Mouse (Mus musculus) E14TG2a.4 (cell line): ENCODE data around the gene Ccdc124.

Experiments used
- CTCF ChIP-seq: conservative IDR thresholded peaks from 2 replicates; pipeline ENCODE4 v1.5.1; 2014; ENCODE audit warnings: low read length
- POU5F1 ChIP-seq: IDR thresholded peaks from 2 replicates; pipeline ENCODE4 v1.6.1; 2014; ENCODE audit warnings: low read length, borderline replicate concordance

GRCm38 (mm10) chr8:70864712-70865221 is 9.0 kb downstream of the Ccdc124 start:
- TF ChIP-seq POU5F1 (no peak), CTCF (no peak)
